Mouse (Mus musculus): ENCODE data around the gene Dmrta2. TPM values are rescaled to one million over a fixed set of nuclear protein-coding genes. Genes with fewer than 3 reads are reported as not detected.
A peak's percentile ranks its signal among the peaks of the same experiment; 100 is the strongest.

Dmrta2 gene
- polyA plus RNA-seq, 1 experiment, result 0.93 TPM

GRCm38 (mm10) chr4:109974655-109975380, 3.0 kb upstream of the Dmrta2 start:
- TF ChIP-seq CTCF (IDR thresholded peaks at IDR 0.05; ENCODE audit: extremely low read depth, insufficient read length, insufficient replicate concordance, low read depth, low read length) (no peak), POLR2A (IDR thresholded peaks at IDR 0.05; ENCODE audit: low read depth, low read length) (no peak)
- 3% methylated on average over 33 of the region's 33 CpGs for WGBS
- Histone ChIP-seq H3K27me3 (ENCODE audit: control insufficient read depth, insufficient read depth, low read length) (peaks cover 64% of the 10 kb centered on the region), H3K27ac (ENCODE audit: insufficient read depth, low read depth, low read length) (no peak overlapping the region), H3K36me3 (ENCODE audit: control insufficient read depth, insufficient read depth, low read length) (no peaks in the 10 kb centered on the region), H3K4me1 (ENCODE audit: control insufficient read depth, insufficient read depth, insufficient read length, low read length) (peaks cover 13% of the 10 kb centered on the region), H3K4me3 (ENCODE audit: low read depth, low read length) (no peak overlapping the region)

GRCm38 (mm10) chr4:109975381-109976240, 2.2 kb upstream of the Dmrta2 start:
- Histone ChIP-seq H3K27ac (ENCODE audit: insufficient read depth, low read depth, low read length) (no peak overlapping the region), H3K4me1 (ENCODE audit: control insufficient read depth, insufficient read depth, insufficient read length, low read length) (peaks cover 17% of the 10 kb centered on the region), H3K4me3 (ENCODE audit: low read depth, low read length) (no peak overlapping the region), H3K36me3 (ENCODE audit: control insufficient read depth, insufficient read depth, low read length) (no peaks in the 10 kb centered on the region), H3K27me3 (ENCODE audit: control insufficient read depth, insufficient read depth, low read length) (peaks cover 72% of the 10 kb centered on the region)
- TF ChIP-seq CTCF (IDR thresholded peaks at IDR 0.05; ENCODE audit: extremely low read depth, insufficient read length, insufficient replicate concordance, low read depth, low read length) (no peak), POLR2A (IDR thresholded peaks at IDR 0.05; ENCODE audit: low read depth, low read length) (no peak)
- 17% methylated on average over 25 of the region's 25 CpGs for WGBS

GRCm38 (mm10) chr4:109976273-109977147, 1.3 kb upstream of the Dmrta2 start:
- H3K4me3 ChIP-seq (ENCODE audit: low read depth, low read length), result no peak overlapping the region
- peaks cover 17% of the 10 kb centered on the region for H3K4me1 ChIP-seq (ENCODE audit: control insufficient read depth, insufficient read depth, insufficient read length, low read length)
- H3K36me3 ChIP-seq (ENCODE audit: control insufficient read depth, insufficient read depth, low read length), result no peaks in the 10 kb centered on the region
- no peak overlapping the region for H3K27ac ChIP-seq (ENCODE audit: insufficient read depth, low read depth, low read length)
- TF ChIP-seq CTCF (IDR thresholded peaks at IDR 0.05; ENCODE audit: extremely low read depth, insufficient read length, insufficient replicate concordance, low read depth, low read length) (no peak), POLR2A (IDR thresholded peaks at IDR 0.05; ENCODE audit: low read depth, low read length) (no peak)
- 6% methylated on average over 34 of the region's 34 CpGs for WGBS
- peaks cover 81% of the 10 kb centered on the region for H3K27me3 ChIP-seq (ENCODE audit: control insufficient read depth, insufficient read depth, low read length)

- H3K4me1 ChIP-seq (ENCODE audit: control insufficient read depth, insufficient read depth, insufficient read length, low read length), result peaks cover 23% of the 10 kb centered on the region
- TF ChIP-seq CTCF (IDR thresholded peaks at IDR 0.05; ENCODE audit: extremely low read depth, insufficient read length, insufficient replicate concordance, low read depth, low read length) (no peak), POLR2A (IDR thresholded peaks at IDR 0.05; ENCODE audit: low read depth, low read length) (no peak)
- H3K27me3 ChIP-seq (ENCODE audit: control insufficient read depth, insufficient read depth, low read length), result peaks cover 96% of the 10 kb centered on the region
- H3K27ac ChIP-seq (ENCODE audit: insufficient read depth, low read depth, low read length), result no peak overlapping the region
- H3K4me3 ChIP-seq (ENCODE audit: low read depth, low read length), result peak overlapping the region; percentile 44
- 3% methylated on average over 55 of the region's 56 CpGs for WGBS
- no peaks in the 10 kb centered on the region for H3K36me3 ChIP-seq (ENCODE audit: control insufficient read depth, insufficient read depth, low read length)
Observed at GRCm38 (mm10) chr4:109978068-109978857, 410 bp downstream of the Dmrta2 start.

GRCm38 (mm10) chr4:109978858-109979340, 1.0 kb downstream of the Dmrta2 start:
- Histone ChIP-seq H3K4me1 (ENCODE audit: control insufficient read depth, insufficient read depth, insufficient read length, low read length) (peaks cover 28% of the 10 kb centered on the region), H3K36me3 (ENCODE audit: control insufficient read depth, insufficient read depth, low read length) (no peaks in the 10 kb centered on the region), H3K27ac (ENCODE audit: insufficient read depth, low read depth, low read length) (no peak overlapping the region), H3K27me3 (ENCODE audit: control insufficient read depth, insufficient read depth, low read length) (peaks cover 96% of the 10 kb centered on the region), H3K4me3 (ENCODE audit: low read depth, low read length) (no peak overlapping the region)
- 10% methylated on average over 9 of the region's 9 CpGs for WGBS
- TF ChIP-seq CTCF (IDR thresholded peaks at IDR 0.05; ENCODE audit: extremely low read depth, insufficient read length, insufficient replicate concordance, low read depth, low read length) (no peak), POLR2A (IDR thresholded peaks at IDR 0.05; ENCODE audit: low read depth, low read length) (no peak)

All from small intestine, adult 2 months (tissue).